Mouse (Mus musculus) CH12.LX (cell line): ENCODE measurements around the gene Rerg.

Experiments
- CTCF ChIP-seq, 2 experiments: IDR thresholded peaks in 1 of 2; conservative IDR thresholded peaks in 1 of 2; 2 replicates each; pipeline ENCODE4 v1.5.1; 2011 to 2012; ENCODE audit warnings: low read depth in 2 of 2, low read length in 2 of 2, improper control_type of control experiment in 1 of 2, inconsistent platforms in 1 of 2, mild to moderate bottlenecking in 1 of 2, moderate library complexity in 1 of 2
- E2F4 ChIP-seq: IDR thresholded peaks from 2 replicates; pipeline ENCODE4 v1.6.1; 2011; ENCODE audit warnings: low read depth, low read length, improper control_type of control experiment; ENCODE audit not compliant: insufficient replicate concordance
- EP300 ChIP-seq: IDR thresholded peaks from 2 replicates; pipeline ENCODE4 v1.6.1; 2011; ENCODE audit warnings: low read length, improper control_type of control experiment
- MAX ChIP-seq: IDR thresholded peaks from 2 replicates; pipeline ENCODE4 v1.6.1; 2011; ENCODE audit warnings: low read length, improper control_type of control experiment
- MAZ ChIP-seq: IDR thresholded peaks from 2 replicates; pipeline ENCODE4 v1.6.1; 2012; ENCODE audit warnings: low read depth, mild to moderate bottlenecking, inconsistent platforms, low read length, improper control_type of control experiment, moderate library complexity
- MYC ChIP-seq: IDR thresholded peaks from 2 replicates; pipeline ENCODE4 v1.6.1; 2011; ENCODE audit warnings: low read depth, mild to moderate bottlenecking, improper control_type of control experiment, low read length
- POLR2A ChIP-seq: IDR thresholded peaks from 2 replicates; pipeline ENCODE4 v1.6.1; 2011; ENCODE audit warnings: low read depth, mild to moderate bottlenecking, improper control_type of control experiment, low read length
- POLR2AphosphoS2 ChIP-seq: IDR thresholded peaks from 2 replicates; pipeline ENCODE4 v1.6.1; 2011; ENCODE audit warnings: low read depth, low read length, improper control_type of control experiment
- RCOR1 ChIP-seq: conservative IDR thresholded peaks from 2 replicates; pipeline ENCODE4 v1.6.1; 2012; ENCODE audit warnings: low read depth, mild to moderate bottlenecking, inconsistent platforms, low read length, improper control_type of control experiment
- SIN3A ChIP-seq: IDR thresholded peaks from 2 replicates; pipeline ENCODE4 v1.6.1; 2012; ENCODE audit warnings: low read length, improper control_type of control experiment, inconsistent platforms
- TCF12 ChIP-seq: IDR thresholded peaks from 2 replicates; pipeline ENCODE4 v1.6.1; 2014; ENCODE audit warnings: low read depth, mild to moderate bottlenecking, inconsistent platforms, low read length, improper control_type of control experiment
- USF1 ChIP-seq: IDR thresholded peaks from 2 replicates; pipeline ENCODE4 v1.6.1; 2014; ENCODE audit warnings: low read depth, mild to moderate bottlenecking, inconsistent platforms, low read length, improper control_type of control experiment
- USF2 ChIP-seq: conservative IDR thresholded peaks from 2 replicates; pipeline ENCODE4 v1.6.1; 2011; ENCODE audit warnings: low read depth, low read length, improper control_type of control experiment
- ZC3H11A ChIP-seq: IDR thresholded peaks from 2 replicates; pipeline ENCODE4 v1.6.1; 2012; ENCODE audit warnings: low read depth, mild to moderate bottlenecking, inconsistent platforms, low read length, improper control_type of control experiment

- TF ChIP-seq CTCF (conservative IDR thresholded peaks at IDR 0.05 in 1 of 2, IDR thresholded peaks at IDR 0.05 in 1 of 2; ENCODE audit: low read depth in 2 of 2, low read length in 2 of 2): no peak
- no peak for TF ChIP-seq POLR2A
- no peak for TF ChIP-seq EP300
- TF ChIP-seq RCOR1: no peak
- no peak for TF ChIP-seq TCF12
- no peak for TF ChIP-seq MAX
- TF ChIP-seq USF2: no peak
- TF ChIP-seq POLR2AphosphoS2: no peak
- no peak for TF ChIP-seq SIN3A
- no peak for TF ChIP-seq MAZ
- TF ChIP-seq E2F4: no peak
- TF ChIP-seq USF1: no peak
- no peak for TF ChIP-seq MYC
- no peak for TF ChIP-seq ZC3H11A
These were observed 43.4 kb downstream of the Rerg start for GRCm38 (mm10) chr6:137126861-137127260.
